Mouse (Mus musculus) CH12F3 (cell line): Measurements from ENCODE around the gene Nabp2.

ENCODE experiments used
- in situ Hi-C: fragments of 300-500 bp; cut with MboI; formaldehyde crosslinking; loops from 2 replicates; pipeline ENCODE4 v1.14.3; 2020; ENCODE audit warnings: low sequenced_read_pairs

The Nabp2 gene

DNA sequence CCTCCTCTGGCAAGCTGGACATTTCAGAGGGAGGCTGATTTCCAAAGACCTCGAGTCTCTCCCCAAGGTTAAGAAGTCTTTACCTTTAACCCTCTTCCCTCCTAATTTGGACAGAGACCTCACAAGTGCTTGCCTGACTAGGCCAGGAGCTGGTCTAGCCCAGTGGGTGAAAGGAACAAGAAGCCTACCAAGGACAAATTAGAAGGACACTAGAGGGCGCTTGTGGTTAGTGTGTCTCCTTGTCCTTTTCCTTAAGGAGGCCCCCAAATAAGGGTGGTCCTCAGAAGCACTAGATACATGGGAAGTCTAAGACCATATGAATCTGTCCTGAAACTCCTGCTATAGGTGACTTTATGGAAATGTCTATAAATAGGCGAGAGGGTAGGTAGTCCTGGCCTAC is 48.7 kb downstream of the Nabp2 start:
- in situ Hi-C loops: no loop called here

DNA sequence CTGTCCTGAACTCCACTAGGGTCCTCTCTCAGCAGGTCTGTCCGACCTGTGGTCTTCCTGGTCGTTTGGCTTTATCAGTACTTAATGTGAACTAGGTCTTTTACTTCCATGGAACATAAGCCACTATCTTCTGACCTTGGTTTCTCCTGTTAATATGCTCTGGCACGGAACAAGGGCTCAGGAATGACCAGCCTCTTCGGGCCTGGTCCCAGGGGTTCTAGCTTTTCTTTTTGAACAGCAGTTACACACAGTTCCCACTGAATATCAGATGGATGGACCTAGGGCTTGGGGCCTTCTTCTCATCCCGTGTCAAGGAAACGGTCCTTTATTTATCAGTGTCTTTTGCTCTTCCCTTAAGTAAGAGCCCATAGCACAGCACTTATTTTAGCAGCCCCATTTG is 49.5 kb downstream of the Nabp2 start:
- in situ Hi-C loops: no loop called here

DNA sequence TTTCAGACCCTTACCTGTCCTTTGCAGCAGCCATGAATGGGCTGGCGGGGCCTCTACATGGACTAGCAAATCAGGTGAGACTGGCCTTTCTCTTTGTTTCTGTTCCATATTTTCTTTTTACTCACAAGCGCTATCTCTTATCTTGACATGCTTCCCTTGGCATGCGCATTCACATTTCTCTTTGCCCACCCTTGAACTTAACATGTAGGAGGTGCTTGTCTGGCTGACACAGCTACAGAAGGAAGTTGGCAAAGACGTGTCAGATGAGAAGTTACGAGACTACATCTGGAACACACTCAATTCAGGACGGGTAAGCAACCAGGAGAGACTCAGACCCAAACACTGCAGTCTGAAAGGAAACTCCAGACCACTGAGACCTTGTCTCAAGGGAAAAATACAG is 52.1 kb downstream of the Nabp2 start:
- in situ Hi-C loops: no loop called here

DNA sequence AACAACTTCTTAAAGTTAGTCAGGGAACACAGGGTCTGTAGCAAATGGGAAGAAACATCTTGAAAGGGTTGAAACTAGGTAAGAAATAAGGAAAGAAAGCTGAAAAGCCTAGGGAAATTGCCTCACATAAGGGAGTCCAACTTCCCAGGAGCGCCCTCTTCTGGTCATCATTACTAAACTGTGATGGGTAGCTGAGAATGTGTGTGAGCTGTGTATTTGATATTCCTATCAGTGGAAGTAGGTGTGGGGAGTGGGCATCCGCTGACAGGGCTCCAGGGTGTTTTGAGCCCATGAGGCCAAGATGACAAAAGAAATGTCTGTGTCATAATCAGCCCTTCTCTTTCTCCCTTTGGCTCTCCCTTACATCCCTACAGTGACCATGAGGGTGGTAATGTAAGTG is 52.5 kb downstream of the Nabp2 start:
- in situ Hi-C loops: no loop called here
